Mouse (Mus musculus) intestine, embryonic 15.5 days (tissue): ENCODE data around the gene 1500011B03Rik. TPM values are rescaled to one million over a fixed set of nuclear protein-coding genes. Genes with fewer than 3 reads are reported as not detected.
A peak's percentile ranks its signal among the peaks of the same experiment; 100 is the strongest.

Experiments
- ATAC-seq: fragments of 200-750 bp; cut with Nextera tagmentation; 2 replicates; pipeline ENCODE4 v1.8.0; 2017; ENCODE audit warnings: moderate TSS enrichment, moderate library complexity
- H3K27ac ChIP-seq: fragments of 300-500 bp; sonication (generic); 2 replicates; pipeline ENCODE4 v1.5.1; 2015; ENCODE audit warnings: mild to moderate bottlenecking, inconsistent platforms
- H3K27me3 ChIP-seq: fragments of 300-500 bp; sonication (generic); replicated peaks from 2 replicates; pipeline ENCODE4 v1.6.1; 2015; ENCODE audit warnings: inconsistent platforms
- H3K36me3 ChIP-seq: fragments of 300-500 bp; sonication (generic); 2 replicates; pipeline ENCODE4 v1.6.1; 2015; ENCODE audit warnings: inconsistent platforms
- H3K4me1 ChIP-seq: fragments of 300-500 bp; sonication (generic); replicated peaks from 2 replicates; pipeline ENCODE4 v1.6.1; 2015; ENCODE audit warnings: inconsistent platforms
- H3K4me2 ChIP-seq: fragments of 300-500 bp; sonication (generic); replicated peaks from 2 replicates; pipeline ENCODE4 v1.6.1; 2015; ENCODE audit warnings: mild to moderate bottlenecking, inconsistent platforms
- H3K4me3 ChIP-seq: fragments of 300-500 bp; sonication (generic); replicated peaks from 2 replicates; pipeline ENCODE4 v1.5.1; 2015; ENCODE audit warnings: inconsistent platforms
- H3K9ac ChIP-seq: fragments of 300-500 bp; sonication (generic); 2 replicates; pipeline ENCODE4 v1.6.1; 2015; ENCODE audit warnings: inconsistent platforms
- H3K9me3 ChIP-seq: fragments of 300-500 bp; sonication (generic); 2 replicates; pipeline ENCODE4 v1.6.1; 2016; ENCODE audit warnings: inconsistent platforms
- WGBS: fragments of 180-500 bp; shearing (Covaris S2); methylation state at CpG from one replicate; pipeline ENCODE4 v1.1.7; 2015; 5-methylcytosine and 5-hydroxymethylcytosine counted together
- polyA plus RNA-seq: library from polyadenylated mRNA; unstranded; fragments of >200 nt; fragmentation: Nextera tagmentation; extraction: Ambion mirVana; gene quantifications from 2 replicates; pipeline ENCODE4 v1.2.1, GENCODE M21; 2015

The 1500011B03Rik gene
- polyA plus RNA-seq, 1 experiment from 2014 or later, result 69.4 TPM

DNA sequence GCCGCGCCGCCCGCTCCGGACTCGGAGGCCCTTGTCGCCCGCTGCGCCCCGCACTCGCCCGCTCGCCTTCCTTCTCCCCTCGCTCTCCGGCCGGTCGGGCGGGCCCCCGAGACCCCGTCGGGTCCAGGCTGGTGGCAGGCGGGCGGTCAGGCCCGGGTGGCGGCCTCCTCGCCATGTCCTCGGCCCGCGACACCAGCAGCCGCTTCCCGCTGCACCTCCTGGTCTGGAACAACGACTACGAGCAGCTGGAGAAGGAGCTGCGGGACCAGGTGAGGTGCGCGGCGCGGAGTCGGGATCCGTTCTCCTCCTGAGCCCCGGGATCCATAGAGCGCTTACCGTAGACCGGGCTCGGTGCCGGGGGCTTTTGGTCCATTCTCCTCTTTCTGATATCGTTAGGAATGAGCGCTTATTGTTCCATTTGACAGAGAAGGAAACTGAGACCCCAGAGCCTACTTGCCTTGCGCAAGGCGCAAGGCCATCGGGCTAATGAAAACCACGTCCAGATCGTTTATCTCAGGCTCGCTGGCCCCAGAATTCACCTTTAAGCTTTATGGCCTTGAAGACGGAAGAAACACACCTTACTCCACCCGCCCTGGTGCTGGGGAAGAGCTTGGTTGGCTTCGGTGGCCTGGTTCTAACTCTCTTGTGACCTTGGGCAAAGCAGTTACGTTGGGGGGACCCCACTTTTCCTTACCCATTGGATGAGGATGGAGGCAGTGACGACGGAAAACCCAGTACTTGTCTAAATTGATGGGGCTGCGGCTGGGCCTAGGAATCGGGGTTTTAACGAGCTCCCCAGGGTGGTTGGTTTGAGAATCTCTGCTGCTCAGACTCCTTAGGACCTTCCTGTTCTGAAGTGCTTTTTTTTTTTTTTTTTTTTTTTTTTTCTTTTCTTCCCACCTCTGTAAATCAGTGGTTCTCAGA, 48.0 kb downstream of the 1500011B03Rik start, which contains the start of gene Git2:
Gene Git2 (minus strand): TSS at position 462 of the 924 bp plus-strand sequence.
- Histone ChIP-seq H3K4me2 (peak within 1 kb of the TSS; percentile 84), H3K27ac (peak within 1 kb of the TSS; percentile 91), H3K9ac (peak within 1 kb of the TSS; percentile 92), H3K4me3 (peak within 1 kb of the TSS; percentile 99), H3K9me3 (no peaks in the 10 kb centered on the region), H3K4me1 (peaks cover 6% of the 10 kb centered on the region; the same call in 1 of the 2 replicates), H3K36me3 (no peaks in the 10 kb centered on the region), H3K27me3 (no peaks in the 10 kb centered on the region)
- no peak for ATAC-seq
- WGBS, result under 1% methylated on average over 63 of the region's 63 CpGs

DNA sequence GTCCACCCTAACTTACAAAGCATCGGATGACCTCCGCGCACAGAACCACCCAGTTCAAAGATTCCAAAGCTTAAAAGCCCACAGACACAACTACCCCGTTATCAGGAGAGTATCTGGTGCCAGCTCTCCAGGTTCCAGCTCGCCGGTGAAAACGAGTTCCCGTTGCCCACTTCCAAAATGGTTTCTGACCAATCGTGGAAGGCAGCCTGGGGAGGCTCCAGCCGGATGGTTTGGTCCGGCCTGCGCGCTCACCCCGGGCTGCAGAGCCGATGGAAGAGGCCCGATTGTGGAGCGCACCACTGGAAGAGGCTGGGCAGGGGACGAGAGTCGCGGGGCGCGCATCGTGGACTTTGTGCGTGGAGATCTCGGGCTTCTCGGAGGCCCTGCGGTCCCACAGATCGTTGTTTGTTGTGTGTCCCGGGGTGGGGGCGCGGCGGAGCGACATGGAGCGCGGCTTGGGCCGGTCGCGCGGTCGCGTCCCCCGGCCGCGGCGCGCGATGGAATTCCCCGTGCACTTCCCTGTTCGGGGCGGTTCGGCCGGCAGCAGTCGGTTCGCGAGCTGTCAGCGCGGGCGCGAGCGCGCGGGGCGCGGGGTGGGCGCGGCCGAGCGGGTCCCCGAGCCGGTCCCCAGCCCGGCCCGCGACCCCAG, 48.7 kb downstream of the 1500011B03Rik start, which contains the start of gene Ankrd13a:
Gene Ankrd13a (plus strand): TSS at position 275 of the 649 bp plus-strand sequence.
- Histone ChIP-seq H3K9me3 (no peaks in the 10 kb centered on the region), H3K4me1 (peaks cover 6% of the 10 kb centered on the region; the same call in 1 of the 2 replicates), H3K4me2 (peak within 1 kb of the TSS; percentile 84), H3K27me3 (no peaks in the 10 kb centered on the region), H3K27ac (peak within 1 kb of the TSS; percentile 91), H3K4me3 (peak within 1 kb of the TSS; percentile 99), H3K9ac (peak within 1 kb of the TSS; percentile 92), H3K36me3 (no peaks in the 10 kb centered on the region)
- ATAC-seq, result peak; percentile 88
- under 1% methylated on average over 73 of the region's 73 CpGs for WGBS

DNA sequence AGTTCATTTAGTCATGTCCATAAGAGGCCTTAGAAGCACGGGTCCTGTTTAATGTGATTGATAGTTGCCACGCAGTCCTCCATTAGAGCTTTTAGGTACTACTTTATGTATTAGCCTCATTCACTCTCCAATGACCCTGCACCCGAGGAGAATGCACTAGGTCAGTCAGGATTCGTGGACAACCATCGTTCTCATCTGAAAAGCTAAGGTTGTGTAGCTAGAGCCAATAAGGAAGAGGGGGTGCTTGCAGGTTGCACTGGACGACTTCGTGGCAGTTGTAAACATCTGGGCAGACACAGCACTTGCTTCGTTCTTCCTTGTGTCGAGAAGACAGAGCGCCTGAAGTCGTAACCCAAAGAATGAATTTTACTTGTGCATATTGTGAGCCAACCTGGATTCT, 49.5 kb downstream of the 1500011B03Rik start:
- Histone ChIP-seq H3K4me2 (peak overlapping the region; percentile 84), H3K36me3 (no peaks in the 10 kb centered on the region), H3K27ac (peak overlapping the region; percentile 91), H3K9me3 (no peaks in the 10 kb centered on the region), H3K27me3 (no peaks in the 10 kb centered on the region), H3K9ac (peak overlapping the region; percentile 92), H3K4me1 (peaks cover 6% of the 10 kb centered on the region; the same call in 1 of the 2 replicates), H3K4me3 (peak overlapping the region; percentile 99)
- WGBS, result 1% methylated on average over 11 of the region's 11 CpGs
- no peak for ATAC-seq

DNA sequence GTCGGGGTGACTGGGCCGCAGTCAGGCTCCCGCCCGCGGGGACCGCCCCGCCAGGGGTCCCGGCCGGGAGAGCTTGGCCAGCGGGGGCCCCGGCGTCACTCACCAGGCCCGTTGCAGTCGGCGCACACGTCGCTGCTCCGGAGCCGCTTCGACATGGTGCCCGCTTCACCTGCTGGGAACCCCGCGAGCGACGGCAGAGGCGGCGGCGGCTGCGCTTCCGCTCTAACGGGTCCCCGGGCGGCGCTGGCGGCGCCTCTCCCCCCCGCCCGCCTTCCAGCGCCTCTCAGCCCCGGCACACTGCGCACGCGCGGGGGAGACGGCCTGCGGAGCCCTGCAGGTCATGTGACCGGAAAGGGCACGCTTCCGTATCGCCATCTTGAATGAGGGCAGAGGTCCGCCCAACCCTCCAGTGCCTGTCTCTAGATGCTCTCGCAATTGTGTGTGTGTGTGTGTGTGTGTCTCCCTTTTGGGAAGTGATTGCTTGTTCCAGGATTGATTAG, 50.0 kb downstream of the 1500011B03Rik start:
- Histone ChIP-seq H3K4me3 (peak overlapping the region; percentile 99), H3K36me3 (no peaks in the 10 kb centered on the region), H3K4me1 (peaks cover 6% of the 10 kb centered on the region; the same call in 1 of the 2 replicates), H3K9me3 (no peaks in the 10 kb centered on the region), H3K4me2 (peak overlapping the region; percentile 84), H3K9ac (peak overlapping the region; percentile 92), H3K27ac (peak overlapping the region; percentile 91), H3K27me3 (no peaks in the 10 kb centered on the region)
- WGBS, result under 1% methylated on average over 52 of the region's 52 CpGs
- peak; percentile 90 for ATAC-seq

DNA sequence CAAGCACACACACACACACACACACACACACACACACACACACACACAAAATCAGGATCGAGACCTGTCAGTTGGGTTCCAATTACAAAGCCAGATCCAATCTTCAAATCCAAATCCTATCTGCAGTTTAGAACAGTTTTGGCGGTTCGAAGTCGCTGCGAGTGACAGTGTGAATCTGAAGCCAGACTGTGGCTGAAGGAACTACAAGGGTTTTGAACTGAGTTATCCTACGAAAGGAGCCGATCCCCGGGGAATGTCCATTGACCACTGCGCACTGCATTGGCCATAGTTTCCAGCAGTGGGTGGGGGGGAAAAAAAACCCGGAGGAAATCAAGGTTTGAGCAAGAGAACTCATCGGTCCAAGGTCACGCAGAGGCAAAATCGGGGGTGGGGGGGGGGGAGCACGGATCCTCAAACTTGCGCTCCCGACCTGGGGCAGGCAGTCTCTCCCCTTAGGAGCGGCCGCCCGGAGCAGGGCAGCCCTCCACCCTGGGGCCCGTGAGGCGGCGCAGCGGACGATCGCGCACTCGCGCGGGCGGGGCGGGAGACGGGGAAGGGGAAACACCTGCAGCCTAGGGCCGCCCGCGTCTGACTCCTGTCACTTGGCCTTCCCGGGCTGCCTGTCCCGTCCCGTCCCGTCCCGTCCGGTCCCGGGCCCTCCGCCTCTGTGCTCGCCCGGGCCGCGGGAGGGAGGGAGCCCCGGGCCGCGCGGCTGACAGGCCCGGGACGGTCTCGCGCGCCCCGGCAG, 50.6 kb downstream of the 1500011B03Rik start:
- peak; percentile 68 for ATAC-seq
- WGBS, result 3% methylated on average over 29 of the region's 57 CpGs

DNA sequence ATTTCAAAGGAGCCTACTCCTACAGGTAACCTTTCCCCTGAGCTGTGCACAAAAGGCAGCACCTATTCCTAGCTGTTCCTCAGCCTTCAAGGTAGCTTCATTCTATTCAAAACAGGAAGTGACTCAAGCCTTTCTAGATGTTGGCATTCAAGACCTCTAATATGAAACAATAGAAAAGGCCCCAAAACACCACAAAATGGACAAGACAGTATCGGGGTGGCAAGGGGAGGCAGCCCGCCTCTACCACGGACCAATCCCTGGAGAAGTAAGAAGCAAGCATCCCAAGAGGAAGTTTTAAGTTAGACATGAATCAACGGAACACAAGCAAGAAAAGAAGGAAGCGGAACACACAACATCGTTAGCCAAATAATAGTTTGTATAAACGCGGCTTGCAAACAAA, 51.5 kb downstream of the 1500011B03Rik start:
- H3K27ac ChIP-seq, result no peak overlapping the region
- no peaks in the 10 kb centered on the region for H3K9me3 ChIP-seq
- H3K4me1 ChIP-seq, result peaks cover 6% of the 10 kb centered on the region; the same call in 1 of the 2 replicates
- peak overlapping the region; percentile 99; the same call in 1 of the 2 replicates for H3K4me3 ChIP-seq
- H3K4me2 ChIP-seq, result peak overlapping the region; percentile 84
- no peak overlapping the region for H3K9ac ChIP-seq
- H3K27me3 ChIP-seq, result no peaks in the 10 kb centered on the region
- H3K36me3 ChIP-seq, result no peaks in the 10 kb centered on the region
- ATAC-seq, result no peak
- WGBS, result 70% methylated on average over 8 of the region's 8 CpGs

More for the DNA sequence above, 50.6 kb downstream of the 1500011B03Rik start:
- Histone ChIP-seq H3K36me3 (no peaks in the 10 kb centered on the region), H3K27ac (peak overlapping the region; percentile 83), H3K9ac (peak overlapping the region; percentile 92), H3K4me1 (peaks cover 6% of the 10 kb centered on the region; the same call in 1 of the 2 replicates), H3K4me3 (peak overlapping the region; percentile 99), H3K9me3 (no peaks in the 10 kb centered on the region), H3K27me3 (no peaks in the 10 kb centered on the region), H3K4me2 (peak overlapping the region; percentile 84)

DNA sequence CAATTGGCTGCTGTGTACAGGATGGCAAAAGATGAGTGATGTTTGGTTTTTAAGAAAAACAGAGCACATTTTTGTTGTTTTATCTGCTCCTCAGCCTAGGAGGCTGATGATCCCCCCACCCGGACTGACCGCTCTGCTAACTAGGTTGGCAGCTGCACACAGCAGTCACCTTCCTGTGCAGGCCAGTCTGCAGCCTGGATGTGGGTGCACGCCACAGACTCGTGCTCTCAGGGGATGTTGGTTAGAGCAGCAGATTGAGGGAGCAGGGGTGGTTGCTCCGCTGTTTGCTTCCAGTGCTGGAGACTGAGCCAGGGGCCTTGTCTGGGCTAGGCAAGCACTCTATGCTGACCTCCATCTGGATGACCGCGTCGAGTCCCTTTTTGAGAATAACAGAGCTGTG, 53.5 kb downstream of the 1500011B03Rik start:
- WGBS, result 89% methylated on average over 8 of the region's 8 CpGs
- H3K4me1 ChIP-seq, result peaks cover 3% of the 10 kb centered on the region; the same call in 1 of the 2 replicates
- H3K36me3 ChIP-seq, result 0 out of 2 replicates have a peak, but pooled peaks cover 2% of the 10 kb centered on the region
- H3K4me2 ChIP-seq, result no peak overlapping the region
- H3K27ac ChIP-seq, result no peak overlapping the region
- H3K9me3 ChIP-seq, result no peaks in the 10 kb centered on the region
- ATAC-seq, result no peak
- H3K27me3 ChIP-seq, result no peaks in the 10 kb centered on the region
- H3K4me3 ChIP-seq, result no peak overlapping the region
- no peak overlapping the region for H3K9ac ChIP-seq

DNA sequence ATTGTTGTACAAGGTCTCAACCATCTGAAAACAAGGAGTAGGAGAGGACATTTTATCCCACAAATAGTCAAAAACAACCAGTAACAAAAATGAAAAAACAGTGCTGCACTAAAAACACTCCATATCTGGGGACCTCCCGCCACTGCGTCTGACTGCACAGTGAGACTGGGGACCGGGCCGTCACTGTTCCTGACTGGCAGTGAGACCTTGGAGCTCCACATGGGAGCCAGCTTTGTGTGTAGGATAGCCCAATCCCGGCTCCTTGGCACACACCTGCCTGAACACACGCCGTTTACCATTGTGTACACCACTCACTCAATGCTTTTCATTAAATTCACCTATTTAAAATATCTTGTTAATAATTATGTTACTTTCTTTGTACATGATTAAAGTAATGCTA, 56.1 kb downstream of the 1500011B03Rik start:
- no peaks in the 10 kb centered on the region for H3K9me3 ChIP-seq
- H3K27ac ChIP-seq, result no peak overlapping the region
- H3K27me3 ChIP-seq, result no peaks in the 10 kb centered on the region
- no peak overlapping the region for H3K4me2 ChIP-seq
- H3K9ac ChIP-seq, result no peak overlapping the region
- WGBS, result 95% methylated on average over 7 of the region's 7 CpGs
- peaks cover 10% of the 10 kb centered on the region; the same call in 1 of the 2 replicates for H3K36me3 ChIP-seq
- H3K4me1 ChIP-seq, result no peaks in the 10 kb centered on the region; the same call in 1 of the 2 replicates
- no peak overlapping the region for H3K4me3 ChIP-seq
- no peak for ATAC-seq

DNA sequence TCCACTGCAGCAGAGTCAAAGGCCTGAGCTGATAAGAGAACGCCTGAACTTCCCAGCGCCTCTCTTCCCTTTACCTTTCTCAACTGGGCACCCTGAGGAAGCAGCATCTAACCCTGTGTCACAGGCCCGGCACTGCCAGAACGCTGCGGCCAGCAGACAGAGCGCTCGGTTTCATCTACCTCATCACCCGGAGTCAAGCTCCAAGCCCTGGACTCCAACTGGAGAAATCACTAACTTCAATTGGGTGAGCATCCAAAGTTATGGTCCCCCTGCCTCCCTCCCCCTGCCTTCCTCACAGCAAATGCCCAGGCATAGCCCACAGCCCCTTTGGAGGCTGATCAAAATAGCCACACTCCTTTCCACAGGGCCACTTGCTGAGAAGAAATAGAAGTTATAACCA, 56.6 kb downstream of the 1500011B03Rik start:
- 95% methylated on average over 8 of the region's 8 CpGs for WGBS

DNA sequence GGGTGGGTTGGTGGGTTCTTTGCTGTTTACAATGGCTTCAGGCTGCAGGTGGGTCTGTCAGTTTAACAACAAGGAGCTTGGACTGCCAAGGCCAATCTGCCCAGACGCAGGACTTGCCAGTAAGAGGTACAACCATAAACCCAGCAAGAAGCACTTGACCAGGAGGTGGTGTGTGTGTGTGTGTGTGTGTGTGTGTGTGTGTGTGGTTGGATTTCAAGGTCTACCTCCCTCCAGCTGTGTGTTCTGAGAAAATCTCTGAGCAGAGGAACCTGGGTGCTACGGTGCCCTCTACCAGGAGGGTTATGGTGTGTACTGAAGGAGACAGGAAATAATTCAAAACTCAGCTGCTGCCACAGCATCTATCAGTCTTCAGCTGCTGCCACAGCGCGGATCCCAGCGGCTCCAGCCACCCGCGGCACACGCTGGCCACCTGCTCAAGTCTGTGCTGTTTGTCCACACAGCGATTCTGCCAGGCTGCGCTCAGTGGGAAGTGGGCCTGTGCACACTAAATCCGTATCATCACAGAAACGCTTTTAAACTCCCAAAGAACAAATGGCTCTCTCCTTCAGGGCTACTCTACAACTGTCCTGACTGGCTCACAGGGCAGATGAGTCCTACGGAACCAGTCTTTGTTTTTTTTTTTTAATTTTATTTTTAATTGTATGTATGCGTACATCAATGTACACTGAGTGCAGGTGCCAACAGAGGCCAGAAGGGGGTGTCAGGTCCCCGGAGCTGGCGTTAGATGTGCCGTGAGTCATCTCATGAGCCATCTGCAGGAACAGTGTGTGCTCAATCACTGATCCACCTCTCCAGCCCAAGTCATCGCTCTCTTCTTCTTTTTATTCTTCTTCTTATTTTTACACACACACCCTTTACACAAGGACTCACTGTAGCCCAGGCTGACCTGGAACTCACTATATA, 58.2 kb downstream of the 1500011B03Rik start:
- no peak overlapping the region for H3K4me2 ChIP-seq
- no peak overlapping the region for H3K9ac ChIP-seq
- H3K36me3 ChIP-seq, result peaks cover 20% of the 10 kb centered on the region
- WGBS, result 88% methylated on average over 18 of the region's 18 CpGs
- no peak overlapping the region for H3K27ac ChIP-seq
- H3K9me3 ChIP-seq, result no peaks in the 10 kb centered on the region
- no peaks in the 10 kb centered on the region for H3K4me1 ChIP-seq
- H3K27me3 ChIP-seq, result no peaks in the 10 kb centered on the region
- H3K4me3 ChIP-seq, result no peak overlapping the region
- no peak for ATAC-seq

More for the DNA sequence above, 56.6 kb downstream of the 1500011B03Rik start:
- Histone ChIP-seq H3K4me1 (no peaks in the 10 kb centered on the region), H3K9ac (no peak overlapping the region), H3K4me3 (no peak overlapping the region), H3K27me3 (no peaks in the 10 kb centered on the region), H3K4me2 (no peak overlapping the region), H3K9me3 (no peaks in the 10 kb centered on the region), H3K36me3 (peaks cover 11% of the 10 kb centered on the region; the same call in 1 of the 2 replicates), H3K27ac (no peak overlapping the region)
- no peak for ATAC-seq

DNA sequence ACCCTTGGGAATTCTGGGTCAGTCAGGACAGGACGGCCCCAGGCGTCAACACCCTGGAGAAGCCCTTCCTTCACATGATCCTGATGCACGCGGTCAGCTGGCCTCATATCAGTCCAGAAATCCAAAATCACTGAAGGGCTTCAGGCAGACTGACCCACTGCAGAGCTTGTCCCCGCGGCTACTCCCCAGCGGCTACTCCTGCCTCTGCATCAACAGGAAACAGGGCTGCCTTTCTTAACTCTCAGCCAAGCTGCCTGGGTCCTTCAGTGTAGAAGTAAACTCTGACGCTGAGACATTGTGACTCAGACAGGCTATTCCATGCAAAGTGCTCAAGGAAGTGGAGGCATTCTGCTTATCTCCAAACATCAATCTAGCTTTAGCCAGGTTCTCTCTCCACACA, 61.3 kb downstream of the 1500011B03Rik start:
- H3K27me3 ChIP-seq, result no peaks in the 10 kb centered on the region

More for the DNA sequence above, 61.3 kb downstream of the 1500011B03Rik start:
- H3K27ac ChIP-seq, result no peak overlapping the region
- no peaks in the 10 kb centered on the region for H3K4me1 ChIP-seq
- WGBS, result 88% methylated on average over 8 of the region's 8 CpGs
- H3K36me3 ChIP-seq, result peaks cover 20% of the 10 kb centered on the region
- no peak overlapping the region for H3K9ac ChIP-seq
- ATAC-seq, result no peak
- no peak overlapping the region for H3K4me3 ChIP-seq
- no peak overlapping the region for H3K4me2 ChIP-seq
- H3K9me3 ChIP-seq, result no peaks in the 10 kb centered on the region
